Mouse (Mus musculus) frontal cortex, postnatal 14 days (tissue): Measurements from ENCODE around the gene Casc3.
A peak's percentile ranks its signal among the peaks of the same experiment; 100 is the strongest.

ENCODE experiments used
- DNase-seq, 2 experiments: peaks; one replicate each; pipeline ENCODE4 v3.0.0; 2022; ENCODE audit warnings: low spot score in 2 of 2

The Casc3 gene

GRCm38 (mm10) chr11:98772667-98773171 is 32.0 kb upstream of the Casc3 start:
- DNase-seq = no peak

GRCm38 (mm10) chr11:98773635-98774295 is 30.9 kb upstream of the Casc3 start:
- DNase-seq = peak; percentile 99

GRCm38 (mm10) chr11:98774582-98775347 is 29.9 kb upstream of the Casc3 start, which contains the start of gene Nr1d1:
Gene Nr1d1, minus strand, starts transcription at chr11:98775333.
- DNase-seq = peak in 1 of 2 experiments; percentile 34

- DNase-seq = peak; percentile 99 to 100
These were observed 29.2 kb upstream of the Casc3 start for GRCm38 (mm10) chr11:98775348-98776051.

GRCm38 (mm10) chr11:98776052-98776764 is 28.5 kb upstream of the Casc3 start:
- DNase-seq = no peak

GRCm38 (mm10) chr11:98776843-98777590 is 27.7 kb upstream of the Casc3 start:
- DNase-seq = no peak

GRCm38 (mm10) chr11:98777888-98778287 is 26.8 kb upstream of the Casc3 start:
- DNase-seq = no peak

GRCm38 (mm10) chr11:98781851-98782512 is 22.7 kb upstream of the Casc3 start:
- peak; percentile 64 to 76 for DNase-seq

- no peak for DNase-seq
These were observed 22.0 kb upstream of the Casc3 start for GRCm38 (mm10) chr11:98782651-98783235.

GRCm38 (mm10) chr11:98783236-98783696 is 21.4 kb upstream of the Casc3 start:
- DNase-seq = peak; percentile 91 to 97

GRCm38 (mm10) chr11:98784139-98784538 is 20.6 kb upstream of the Casc3 start:
- no peak for DNase-seq

GRCm38 (mm10) chr11:98785214-98785613 is 19.5 kb upstream of the Casc3 start:
- no peak for DNase-seq

GRCm38 (mm10) chr11:98785772-98786281 is 18.9 kb upstream of the Casc3 start:
- DNase-seq = peak; percentile 79 to 89

GRCm38 (mm10) chr11:98786359-98787214 is 18.1 kb upstream of the Casc3 start:
- DNase-seq = peak; percentile 95 to 96

GRCm38 (mm10) chr11:98787229-98787628 is 17.5 kb upstream of the Casc3 start:
- DNase-seq = no peak

- DNase-seq = no peak
These were observed 17.0 kb upstream of the Casc3 start for GRCm38 (mm10) chr11:98787691-98788090.

GRCm38 (mm10) chr11:98788139-98788538 is 16.6 kb upstream of the Casc3 start:
- no peak for DNase-seq

- peak; percentile 81 to 83 for DNase-seq
These were observed 16.0 kb upstream of the Casc3 start for GRCm38 (mm10) chr11:98788550-98789218.
